9 mouse cellular contexts compared by ENCODE assay signal in the genomic region with DNA sequence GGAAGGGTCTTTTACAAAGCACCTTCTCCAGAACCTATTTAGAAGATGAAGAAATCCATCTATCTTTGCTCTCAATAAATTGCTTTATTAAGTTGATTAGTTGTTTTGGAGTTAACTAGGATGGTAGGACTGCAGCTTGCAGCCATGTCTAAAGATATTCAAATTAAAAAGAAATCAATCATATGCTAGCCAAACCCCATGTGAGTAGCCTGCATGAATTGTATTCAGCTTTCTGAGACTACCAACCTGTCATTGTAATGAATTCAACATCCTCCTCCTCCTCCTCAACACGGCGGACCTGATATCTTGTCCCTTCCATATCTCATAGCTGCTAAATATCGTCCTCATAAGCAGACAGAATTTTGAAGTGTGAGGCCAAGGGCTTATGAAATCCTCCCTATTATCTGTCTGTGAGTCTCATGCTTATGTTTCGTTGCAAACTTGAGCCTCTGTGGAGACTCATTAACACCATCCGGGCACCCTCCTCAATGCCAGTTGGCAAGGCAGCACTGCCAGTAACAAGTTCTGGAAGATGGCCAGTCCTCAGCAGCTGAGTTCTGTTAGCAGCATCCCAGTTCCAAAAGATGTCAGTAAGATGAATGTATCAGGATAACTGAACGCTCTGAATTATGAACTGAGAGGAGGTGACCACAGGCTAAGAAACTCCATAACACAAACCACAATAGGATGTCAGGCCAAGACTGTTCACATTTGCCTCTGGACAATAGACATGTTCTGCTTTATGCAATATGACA. TPM values are rescaled to one million over a fixed set of nuclear protein-coding genes. Genes with fewer than 3 reads are reported as not detected.
DNase-seq lines count a peak whose midpoint lies in the region; ATAC-seq lines count a peak whose summit lies in the region.
"Had no signal": no experiment of that assay in that cellular context is flagged by ENCODE, and none has a peak within 500 bp of the region (broad histone marks: within the 10 kb centered on the region; RNA-seq: fewer than 3 reads in every experiment).

No protein-coding gene starts in this region.

- peak; percentile 66; the same call in 1 of the 2 replicates for ATAC-seq in hindbrain, embryonic 14.5 days (ENCODE audit: low FRiP score)
- no peak for ATAC-seq in hindbrain, embryonic 12.5 days (ENCODE audit: low FRiP score)
- ATAC-seq in monocyte, adult 5-6 weeks (replicated peaks; ENCODE audit: insufficient number of reproducible peaks, low FRiP score, low TSS enrichment, poor library complexity, severe bottlenecking): no peak
- no peak for ATAC-seq in liver, embryonic 11.5 days (replicated peaks; ENCODE audit: low FRiP score)
- ATAC-seq in CD4-positive, CD25-positive, alpha-beta regulatory T cell, adult 4 months: no peak

- no peak overlapping the region for H3K27ac ChIP-seq in hindbrain, embryonic 14.5 days
- no peak overlapping the region for H3K27ac ChIP-seq in hindbrain, embryonic 12.5 days
- H3K27ac ChIP-seq in liver, embryonic 11.5 days (ENCODE audit: low read depth, low read length): no peak overlapping the region
- H3K27ac ChIP-seq: neural tube, embryonic 12.5 days had no signal

- no peaks in the 10 kb centered on the region for H3K9me3 ChIP-seq in hindbrain, embryonic 14.5 days (ENCODE audit: control insufficient read depth, low read length)
- no peaks in the 10 kb centered on the region for H3K9me3 ChIP-seq in hindbrain, embryonic 12.5 days (replicated peaks)
- H3K9me3 ChIP-seq in liver, embryonic 11.5 days (ENCODE audit: control insufficient read depth, low read length): no peaks in the 10 kb centered on the region
- H3K9me3 ChIP-seq: neural tube, embryonic 12.5 days had no signal

- no peaks in the 10 kb centered on the region for H3K36me3 ChIP-seq in hindbrain, embryonic 14.5 days (replicated peaks; ENCODE audit: control insufficient read depth, insufficient read depth)
- no peaks in the 10 kb centered on the region for H3K36me3 ChIP-seq in hindbrain, embryonic 12.5 days
- no peaks in the 10 kb centered on the region for H3K36me3 ChIP-seq in liver, embryonic 11.5 days (ENCODE audit: control insufficient read depth, insufficient read depth, low read length)
- H3K36me3 ChIP-seq: neural tube, embryonic 12.5 days had no signal

- H3K9ac ChIP-seq in hindbrain, embryonic 14.5 days: no peak overlapping the region
- H3K9ac ChIP-seq in hindbrain, embryonic 12.5 days: no peak overlapping the region
- H3K9ac ChIP-seq in liver, embryonic 11.5 days (ENCODE audit: low read depth, low read length): no peak overlapping the region
- H3K9ac ChIP-seq: neural tube, embryonic 12.5 days had no signal

- DNase-seq in hindbrain, embryonic 14.5 days (ENCODE audit: low spot score): peak; percentile 67
- DNase-seq in cerebellum, adult 9-10 months: peak; percentile 80
- DNase-seq in layer of hippocampus, adult 8-10 months (ENCODE audit: low spot score in 2 of 2): peak; percentile 84 to 89
- peak; percentile 25 for DNase-seq in lung, postnatal 14 days
- no peak for DNase-seq in liver, embryonic 11.5 days (ENCODE audit: low spot score)

- H3K27me3 ChIP-seq in hindbrain, embryonic 14.5 days (ENCODE audit: control insufficient read depth, insufficient read depth, low read length): no peaks in the 10 kb centered on the region
- H3K27me3 ChIP-seq in hindbrain, embryonic 12.5 days: no peaks in the 10 kb centered on the region
- no peaks in the 10 kb centered on the region for H3K27me3 ChIP-seq in liver, embryonic 11.5 days (replicated peaks; ENCODE audit: control insufficient read depth, insufficient read depth, low read length)
- H3K27me3 ChIP-seq: neural tube, embryonic 12.5 days had no signal

- WGBS in hindbrain, embryonic 14.5 days: 71% methylated on average over 6 of the region's 6 CpGs
- 91% methylated on average over 6 of the region's 6 CpGs for WGBS in hindbrain, embryonic 12.5 days
- 76% methylated on average over 6 of the region's 6 CpGs for WGBS in liver, embryonic 11.5 days

- no peak overlapping the region for H3K4me3 ChIP-seq in hindbrain, embryonic 14.5 days (replicated peaks; ENCODE audit: low read length)
- H3K4me3 ChIP-seq in hindbrain, embryonic 12.5 days: no peak overlapping the region
- H3K4me3 ChIP-seq in liver, embryonic 11.5 days (ENCODE audit: low read depth, low read length): no peak overlapping the region
- H3K4me3 ChIP-seq: neural tube, embryonic 12.5 days had no signal

- H3K4me2 ChIP-seq in hindbrain, embryonic 14.5 days (replicated peaks): no peak overlapping the region
- no peak overlapping the region for H3K4me2 ChIP-seq in hindbrain, embryonic 12.5 days (replicated peaks)
- no peak overlapping the region for H3K4me2 ChIP-seq in liver, embryonic 11.5 days
- H3K4me2 ChIP-seq: neural tube, embryonic 12.5 days had no signal

- no peaks in the 10 kb centered on the region for H3K4me1 ChIP-seq in hindbrain, embryonic 14.5 days (replicated peaks; ENCODE audit: control insufficient read depth, insufficient read depth, low read length)
- H3K4me1 ChIP-seq in hindbrain, embryonic 12.5 days: no peaks in the 10 kb centered on the region
- no peaks in the 10 kb centered on the region for H3K4me1 ChIP-seq in liver, embryonic 11.5 days (replicated peaks; ENCODE audit: control insufficient read depth, insufficient read depth, low read length)
- H3K4me1 ChIP-seq: neural tube, embryonic 12.5 days had no signal

RNA-seq across cellular contexts. Expression of gene Pde11a, which starts 55.0 kb away (rescaled TPM):
- polyA plus RNA-seq in hindbrain, embryonic 14.5 days (2014; fragmentation: Nextera tagmentation; extraction: Ambion mirVana): 1.4 and 1.7 TPM in 2 replicates
- 0.18 and 0.46 TPM in 2 replicates for polyA plus RNA-seq in hindbrain, embryonic 12.5 days (2016; fragmentation: Nextera tagmentation; extraction: Ambion mirVana)
- total RNA-seq in layer of hippocampus, adult 8-10 months (2022): 10 to 100 TPM; 15.7 to 22.8 (median 17.9) TPM
- not detected in 3 replicates for total RNA-seq in monocyte, adult 5-6 weeks (2017)
- 0.12 and 0.40 TPM in 2 replicates for polyA plus RNA-seq in liver, embryonic 11.5 days (2014; fragmentation: Nextera tagmentation; extraction: Ambion mirVana)
- polyA plus RNA-seq in CD4-positive, CD25-positive, alpha-beta regulatory T cell, adult 4 months (2017; shearing (Covaris generic)): 1 to 10 TPM; 5.8 to 6.1 TPM
